In genomic region chr16:13944752-13945151, GRCm38 (mm10) we compare ENCODE assay signal across 30 mouse cellular contexts. TPM values are rescaled to one million over a fixed set of nuclear protein-coding genes. Genes with fewer than 3 reads are reported as not detected.
DNase-seq lines count a peak whose midpoint lies in the region; ATAC-seq and TF ChIP-seq lines count a peak whose summit lies in the region.
"Had no signal": no experiment of that assay in that cellular context is flagged by ENCODE, and none has a peak within 500 bp of the region (broad histone marks: within the 10 kb centered on the region; RNA-seq: fewer than 3 reads in every experiment).

No protein-coding gene starts in this region.

- H3ac ChIP-seq in myocyte (ENCODE audit: control insufficient read depth, insufficient read length), result no peak overlapping the region

- H3K36me3 ChIP-seq in embryonic facial prominence, embryonic 14.5 days (ENCODE audit: control insufficient read depth, insufficient read depth, low read length), result no peaks in the 10 kb centered on the region
- no peaks in the 10 kb centered on the region for H3K36me3 ChIP-seq in myocyte (ENCODE audit: control insufficient read depth, insufficient read depth)
- no peaks in the 10 kb centered on the region for H3K36me3 ChIP-seq in forebrain, embryonic 13.5 days (ENCODE audit: poor library complexity, severe bottlenecking)
- H3K36me3 ChIP-seq: forebrain, embryonic 10.5 days; heart, embryonic 10.5 days; heart, embryonic 13.5 days; hindbrain, embryonic 12.5 days had no signal

- H3K27me3 ChIP-seq in embryonic facial prominence, embryonic 14.5 days (replicated peaks; ENCODE audit: control insufficient read depth, insufficient read depth, low read length), result no peaks in the 10 kb centered on the region
- H3K27me3 ChIP-seq in myocyte (ENCODE audit: control insufficient read depth, insufficient read depth, insufficient read length), result no peaks in the 10 kb centered on the region
- H3K27me3 ChIP-seq in forebrain, embryonic 13.5 days, result peaks cover 15% of the 10 kb centered on the region; the same call in 1 of the 2 replicates
- H3K27me3 ChIP-seq: hindbrain, embryonic 15.5 days had no signal

- 61% methylated on average over 5 of the region's 5 CpGs for WGBS in embryonic facial prominence, embryonic 14.5 days
- 89% methylated on average over 5 of the region's 5 CpGs for WGBS in forebrain, embryonic 13.5 days

- no peak overlapping the region for H3K4me3 ChIP-seq in embryonic facial prominence, embryonic 14.5 days (ENCODE audit: low read depth, low read length)
- no peak overlapping the region for H3K4me3 ChIP-seq in myocyte
- no peak overlapping the region for H3K4me3 ChIP-seq in forebrain, embryonic 13.5 days
- H3K4me3 ChIP-seq: forebrain, embryonic 10.5 days; gastrocnemius, adult 2 months; heart, embryonic 10.5 days; heart, embryonic 13.5 days; hindbrain, embryonic 12.5 days; hindbrain, embryonic 15.5 days had no signal

- peaks cover 11% of the 10 kb centered on the region; the same call in 1 of the 2 replicates for H3K4me1 ChIP-seq in embryonic facial prominence, embryonic 14.5 days (ENCODE audit: control insufficient read depth, insufficient read depth, low read length)
- H3K4me1 ChIP-seq in forebrain, embryonic 13.5 days, result 0 out of 2 replicates have a peak, but pooled peaks cover 9% of the 10 kb centered on the region

- TF ChIP-seq POLR2A in myocyte (IDR thresholded peaks at IDR 0.05; ENCODE audit: insufficient read length, low read depth), result no peak

- peak; percentile 42 for ATAC-seq in embryonic facial prominence, embryonic 14.5 days (ENCODE audit: low read depth)
- no peak for ATAC-seq in forebrain, embryonic 13.5 days
- ATAC-seq: activated CD4-positive, CD25-positive, alpha-beta regulatory T cell, adult 4 months; CD4-positive, CD25-positive, alpha-beta regulatory T cell, adult 4 months; forebrain, embryonic 14.5 days; forebrain, postnatal 0 days had no signal

- no peak overlapping the region for H3K9ac ChIP-seq in embryonic facial prominence, embryonic 14.5 days (ENCODE audit: low read depth, low read length)
- H3K9ac ChIP-seq in forebrain, embryonic 13.5 days, result no peak overlapping the region
- H3K9ac ChIP-seq: forebrain, postnatal 0 days; heart, embryonic 13.5 days; hindbrain, embryonic 12.5 days; hindbrain, embryonic 15.5 days had no signal

- peak; percentile 45 for DNase-seq in layer of hippocampus, adult 9-11 months
- DNase-seq in layer of hippocampus, postnatal 10 days (ENCODE audit: low spot score in 2 of 2), result no peak
- DNase-seq in embryonic facial prominence, embryonic 14.5 days (ENCODE audit: low spot score), result peak; percentile 33
- no peak for DNase-seq in lung, postnatal 14 days
- DNase-seq: adrenal gland, adult 8-10 months; adrenal gland, postnatal 25 days; cerebellum, adult 11-12 months; cerebellum, adult 8-10 months; cerebellum, postnatal 10 days; cerebellum, postnatal 36 days; embryo, embryonic 11 days; forebrain, postnatal 0 days; heart, adult 18-20 months had no signal

- H3K9me3 ChIP-seq in embryonic facial prominence, embryonic 14.5 days (ENCODE audit: control insufficient read depth, low read length), result no peaks in the 10 kb centered on the region
- no peaks in the 10 kb centered on the region for H3K9me3 ChIP-seq in forebrain, embryonic 13.5 days (replicated peaks)
- H3K9me3 ChIP-seq: forebrain, embryonic 10.5 days; heart, embryonic 10.5 days; heart, embryonic 13.5 days; hindbrain, embryonic 12.5 days; hindbrain, embryonic 15.5 days had no signal

- H3K27ac ChIP-seq in embryonic facial prominence, embryonic 14.5 days (replicated peaks; ENCODE audit: low read depth, low read length), result peak overlapping the region; percentile 21; the same call in 1 of the 2 replicates
- H3K27ac ChIP-seq in forebrain, embryonic 13.5 days, result no peak overlapping the region
- H3K27ac ChIP-seq: forebrain, embryonic 10.5 days; gastrocnemius, adult 2 months; heart, embryonic 10.5 days; heart, embryonic 13.5 days; hindbrain, embryonic 12.5 days; hindbrain, embryonic 15.5 days had no signal

- H3K79me2 ChIP-seq in myocyte (ENCODE audit: control insufficient read depth, insufficient read depth), result no peaks in the 10 kb centered on the region

- H3K4me2 ChIP-seq in embryonic facial prominence, embryonic 14.5 days (ENCODE audit: low read depth, low read length), result no peak overlapping the region
- peak overlapping the region; percentile 25 for H3K4me2 ChIP-seq in myocyte (ENCODE audit: low read depth)
- H3K4me2 ChIP-seq in forebrain, embryonic 13.5 days, result no peak overlapping the region
- H3K4me2 ChIP-seq: heart, embryonic 13.5 days; hindbrain, embryonic 12.5 days; hindbrain, embryonic 15.5 days had no signal

TF ChIP-seq in myocyte, 11 proteins besides CTCF, POLR2A, EP300 and RAD21:
- TF ChIP-seq MYOG (IDR thresholded peaks at IDR 0.05; ENCODE audit: control insufficient read depth in 1 of 3, insufficient read depth in 1 of 3, insufficient read length in 2 of 3, low read depth in 2 of 3) (peak in 1 of 3 experiments; percentile 50), USF1 (IDR thresholded peaks at IDR 0.05; ENCODE audit: low read depth) (no peak)
TF ChIP-seq in myocyte: peak in this region for 1.

RNA-seq across cellular contexts. Expression of gene 2900011O08Rik, which starts 41.7 kb away (rescaled TPM):
- total RNA-seq in layer of hippocampus, postnatal 10 days (2021), result 100 to 1,000 TPM; 271 to 281 TPM
- polyA plus RNA-seq in embryonic facial prominence, embryonic 14.5 days (2014; fragmentation: Nextera tagmentation; extraction: Ambion mirVana), result 5.1 and 5.5 TPM in 2 replicates
- 0.02 TPM for polyA plus RNA-seq in myocyte (2012; fragmentation: generic; extraction: Trizol)
- polyA plus RNA-seq in forebrain, embryonic 13.5 days (2015; fragmentation: Nextera tagmentation; extraction: Ambion mirVana), result 70.1 and 83.2 TPM in 2 replicates
- total RNA-seq: gastrocnemius, adult 2 months; heart, adult 18-20 months; heart, postnatal 25 days; hematopoietic stem cell, adult 5-6 weeks had no signal
- polyA plus RNA-seq: CD4-positive, CD25-positive, alpha-beta regulatory T cell, adult 4 months had no signal

RNA-seq across cellular contexts. Expression of gene Mpv17l, which starts 41.8 kb away (rescaled TPM):
- total RNA-seq in layer of hippocampus, postnatal 10 days (2021), result 10 to 100 TPM; 73.7 to 74.7 TPM
- polyA plus RNA-seq in embryonic facial prominence, embryonic 14.5 days (2014; fragmentation: Nextera tagmentation; extraction: Ambion mirVana), result 5.7 and 6.2 TPM in 2 replicates
- 0.88 TPM for polyA plus RNA-seq in myocyte (2012; fragmentation: generic; extraction: Trizol)
- 5.4 and 7.0 TPM in 2 replicates for polyA plus RNA-seq in forebrain, embryonic 13.5 days (2015; fragmentation: Nextera tagmentation; extraction: Ambion mirVana)

RNA-seq across cellular contexts. Expression of gene Pdxdc1, which starts 41.8 kb away (rescaled TPM):
- total RNA-seq in layer of hippocampus, postnatal 10 days (2021), result 10 to 100 TPM; 77.4 to 84.8 TPM
- 100 and 116 TPM in 2 replicates for polyA plus RNA-seq in embryonic facial prominence, embryonic 14.5 days (2014; fragmentation: Nextera tagmentation; extraction: Ambion mirVana)
- polyA plus RNA-seq in myocyte (2012; fragmentation: generic; extraction: Trizol), result 57.0 TPM
- 56.7 and 62.4 TPM in 2 replicates for polyA plus RNA-seq in forebrain, embryonic 13.5 days (2015; fragmentation: Nextera tagmentation; extraction: Ambion mirVana)

RNA-seq across cellular contexts. Expression of gene Ifitm7, which starts 41.9 kb away (rescaled TPM):
- 1 to 10 TPM; 1.4 to 1.7 TPM for total RNA-seq in layer of hippocampus, postnatal 10 days (2021)
- polyA plus RNA-seq in embryonic facial prominence, embryonic 14.5 days (2014; fragmentation: Nextera tagmentation; extraction: Ambion mirVana), result not detected in 2 replicates
- polyA plus RNA-seq in myocyte (2012; fragmentation: generic; extraction: Trizol), result not detected
- 0.71 and 0.74 TPM in 2 replicates for polyA plus RNA-seq in forebrain, embryonic 13.5 days (2015; fragmentation: Nextera tagmentation; extraction: Ambion mirVana)
- total RNA-seq: gastrocnemius, adult 2 months; gastrocnemius, postnatal 14 days; gastrocnemius, postnatal 4 days; heart, adult 18-20 months; heart, postnatal 25 days had no signal
- polyA plus RNA-seq: activated CD4-positive, CD25-positive, alpha-beta regulatory T cell, adult 4 months; C2C12; CD4-positive, CD25-positive, alpha-beta regulatory T cell, adult 4 months; heart, embryonic 13.5 days; intestine, embryonic 14.5 days had no signal

Comparison
In these comparisons a context has a peak if more than half of its experiments do, and no peak if none do; other contexts are left out.
1. DNase-seq: peak in layer of hippocampus, adult 9-11 months (single experiment) and embryonic facial prominence, embryonic 14.5 days (single experiment); none in layer of hippocampus, postnatal 10 days (0 of 2) and lung, postnatal 14 days (single experiment).
2. RNA of gene 2900011O08Rik, which starts 41.7 kb away (polyA plus RNA-seq): 70.1 to 83.2 TPM in forebrain, embryonic 13.5 days; 5.1 to 5.5 TPM in embryonic facial prominence, embryonic 14.5 days and 0.02 TPM in myocyte (single experiment); every median in the first group is over 10 times any median in the second.